Mouse (Mus musculus): ENCODE measurements around the gene Ulk1.
"Not testable (repeated sequence)": the region's sequence is repeated elsewhere in the genome, so short reads cannot be mapped to it uniquely, and the experiment has no call there.

Ulk1 gene

DNA sequence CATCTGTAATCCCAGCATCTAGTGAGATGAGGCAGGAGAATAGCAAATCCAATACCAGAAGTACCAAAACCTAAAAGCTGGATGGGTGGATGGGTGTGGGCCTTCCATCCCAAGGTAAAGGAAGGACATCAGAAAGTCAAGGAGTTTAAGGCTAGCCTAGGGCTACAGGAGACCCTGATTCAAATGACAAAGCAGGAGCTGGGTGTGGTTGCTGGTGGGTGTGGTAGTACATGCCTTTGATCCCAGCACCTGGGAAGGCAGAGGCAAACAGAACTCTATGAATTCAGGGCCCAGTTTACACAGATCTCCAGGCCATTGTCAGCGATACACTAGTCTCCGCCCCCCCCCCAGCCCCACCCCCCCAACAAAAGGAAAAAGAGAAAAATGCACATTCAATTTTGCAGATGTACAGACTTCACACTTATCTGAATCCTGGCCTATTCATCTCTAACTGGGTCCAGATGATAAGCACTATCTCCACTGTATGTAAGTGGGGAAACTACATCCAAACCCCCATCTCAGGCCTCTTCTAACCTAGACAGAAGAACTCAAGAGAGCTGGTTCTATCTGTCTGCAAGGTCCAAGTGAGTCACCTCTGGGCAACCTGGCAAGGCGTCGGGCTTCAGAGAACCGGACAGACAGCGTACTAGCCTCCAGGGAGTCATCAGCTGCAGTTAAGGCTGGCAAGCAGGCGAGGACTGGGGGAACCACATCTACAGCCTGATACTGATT is 5.7 kb downstream of the Ulk1 start:
- no peak for DNase-seq (ENCODE audit: low spot score)

DNA sequence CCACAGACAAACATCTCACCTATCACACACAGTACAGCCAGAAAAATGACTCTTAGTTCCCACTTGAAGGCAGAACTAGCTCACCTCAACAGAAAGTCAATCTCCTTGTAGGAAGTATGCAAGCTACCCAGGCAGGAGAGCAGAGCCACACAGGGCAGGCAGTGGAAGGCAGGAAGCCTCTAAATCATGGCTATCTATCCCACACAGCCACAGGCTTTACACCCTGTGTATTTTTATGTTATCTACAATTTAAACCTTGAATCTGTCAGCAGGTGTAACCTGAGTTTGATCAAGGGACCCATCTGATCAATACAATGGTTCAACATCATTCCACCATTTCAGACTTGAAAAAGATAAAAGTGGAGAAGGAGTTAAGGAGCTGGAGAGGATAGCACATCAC is 7.1 kb downstream of the Ulk1 start:
- no peak for DNase-seq (ENCODE audit: low spot score)

DNA sequence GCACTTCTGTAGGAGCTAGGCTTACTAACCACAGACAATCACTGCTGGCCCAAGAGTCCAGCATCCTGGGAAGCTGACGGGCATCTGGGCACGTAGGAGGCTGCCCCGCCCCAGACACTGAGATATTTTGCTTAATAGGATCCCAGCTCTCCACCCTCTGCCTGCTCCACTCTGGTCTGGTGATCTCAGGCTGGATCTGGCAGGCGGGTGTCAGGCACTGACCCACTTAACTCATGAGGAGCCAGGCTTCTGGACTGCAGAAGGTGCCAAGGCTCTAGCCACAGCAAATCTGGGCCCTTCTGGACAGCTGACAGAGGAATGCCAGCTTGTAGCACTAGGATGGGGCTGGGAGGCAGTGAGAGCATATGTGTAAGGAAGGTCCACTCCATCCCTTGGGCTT is 7.7 kb downstream of the Ulk1 start:
- DNase-seq (ENCODE audit: low spot score) = no peak

DNA sequence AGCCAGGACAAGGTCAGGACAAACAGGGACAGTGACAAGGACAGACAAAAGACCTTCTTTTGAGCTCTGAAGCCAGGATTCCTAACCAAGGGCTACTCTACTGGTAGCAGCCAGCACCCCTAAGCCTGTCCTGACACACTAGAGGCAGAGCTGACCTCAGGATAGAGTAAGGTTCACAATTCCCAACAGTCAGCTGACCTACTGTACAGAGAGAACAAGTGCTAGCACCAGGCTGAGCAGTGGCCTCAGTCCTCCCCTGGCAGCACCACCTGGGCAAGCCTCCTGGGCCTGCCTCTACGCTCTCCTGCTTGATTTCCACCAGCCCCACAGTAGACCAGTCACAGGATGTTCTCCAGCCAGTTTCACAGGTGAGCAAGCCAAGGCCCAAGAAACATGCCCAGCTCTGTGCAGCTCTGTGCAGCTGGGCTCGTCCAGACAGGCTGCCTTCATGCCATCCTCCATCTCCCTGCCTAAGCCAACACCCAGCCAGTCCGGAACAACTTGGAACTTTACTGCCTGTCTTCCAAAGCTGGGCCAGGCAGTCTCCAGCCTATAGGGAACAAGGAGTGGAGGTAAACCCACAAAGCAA is 8.8 kb downstream of the Ulk1 start:
- no peak for DNase-seq (ENCODE audit: low spot score)

DNA sequence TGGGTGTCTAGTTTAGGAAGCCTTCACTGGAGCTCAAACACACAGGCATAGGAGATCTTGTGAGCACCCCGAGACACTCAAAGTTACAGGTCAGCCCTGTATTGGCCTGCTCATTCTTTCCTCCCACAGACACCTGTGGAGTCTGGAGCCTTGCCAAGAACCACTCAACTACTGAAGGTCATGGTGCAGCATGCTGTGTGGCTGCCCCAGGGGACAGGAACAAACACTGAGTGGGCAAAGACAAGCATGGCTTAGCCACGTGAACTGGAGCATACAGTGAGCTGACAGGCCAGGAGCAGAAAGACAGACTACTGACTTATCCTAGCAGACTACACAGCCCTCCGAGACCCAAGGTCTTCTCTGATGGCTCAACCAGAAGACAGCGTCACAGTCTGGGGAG is 12.2 kb downstream of the Ulk1 start:
- DNase-seq (ENCODE audit: low spot score) = no peak

DNA sequence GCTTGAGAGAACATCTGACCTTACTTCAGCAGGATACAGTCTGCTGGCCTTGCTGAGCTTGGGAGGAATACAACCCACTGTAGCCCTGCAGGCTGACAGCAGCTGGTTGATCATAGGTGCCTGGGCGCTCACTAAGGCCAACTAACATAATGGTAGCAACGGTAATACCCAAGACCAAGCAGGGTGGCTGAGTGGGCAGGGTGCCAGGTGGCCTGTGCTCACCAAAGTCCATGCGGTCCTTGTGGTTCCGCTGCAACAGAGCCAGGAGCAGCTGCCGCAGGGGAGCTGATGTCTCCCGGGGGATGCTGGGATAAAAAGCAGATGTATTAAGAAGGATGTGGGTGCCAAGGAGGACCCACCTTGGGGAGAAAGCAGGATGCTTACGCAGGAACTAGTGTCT is 15.5 kb downstream of the Ulk1 start:
- DNase-seq (ENCODE audit: low spot score) = no peak

DNA sequence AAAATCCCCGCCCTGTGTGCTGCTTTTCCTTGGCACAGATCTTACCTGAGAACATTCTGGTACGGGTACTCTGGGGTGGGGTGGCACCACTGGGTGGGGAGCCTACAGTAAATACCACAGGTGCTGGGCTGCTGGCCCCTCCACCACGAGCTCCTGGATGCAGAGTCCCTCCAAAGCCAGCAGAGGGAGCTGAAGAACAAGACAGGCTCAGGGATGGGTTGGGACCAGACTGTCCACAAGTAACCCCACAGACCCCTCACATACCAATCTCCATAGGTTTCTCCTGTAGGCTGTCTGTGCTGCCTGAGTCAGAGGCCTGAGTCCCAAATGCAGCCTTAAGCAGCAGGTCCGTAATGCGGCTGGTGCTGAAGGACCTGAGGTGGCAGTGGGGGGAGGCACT is 21.2 kb downstream of the Ulk1 start:
- no peak for DNase-seq (ENCODE audit: low spot score)

DNA sequence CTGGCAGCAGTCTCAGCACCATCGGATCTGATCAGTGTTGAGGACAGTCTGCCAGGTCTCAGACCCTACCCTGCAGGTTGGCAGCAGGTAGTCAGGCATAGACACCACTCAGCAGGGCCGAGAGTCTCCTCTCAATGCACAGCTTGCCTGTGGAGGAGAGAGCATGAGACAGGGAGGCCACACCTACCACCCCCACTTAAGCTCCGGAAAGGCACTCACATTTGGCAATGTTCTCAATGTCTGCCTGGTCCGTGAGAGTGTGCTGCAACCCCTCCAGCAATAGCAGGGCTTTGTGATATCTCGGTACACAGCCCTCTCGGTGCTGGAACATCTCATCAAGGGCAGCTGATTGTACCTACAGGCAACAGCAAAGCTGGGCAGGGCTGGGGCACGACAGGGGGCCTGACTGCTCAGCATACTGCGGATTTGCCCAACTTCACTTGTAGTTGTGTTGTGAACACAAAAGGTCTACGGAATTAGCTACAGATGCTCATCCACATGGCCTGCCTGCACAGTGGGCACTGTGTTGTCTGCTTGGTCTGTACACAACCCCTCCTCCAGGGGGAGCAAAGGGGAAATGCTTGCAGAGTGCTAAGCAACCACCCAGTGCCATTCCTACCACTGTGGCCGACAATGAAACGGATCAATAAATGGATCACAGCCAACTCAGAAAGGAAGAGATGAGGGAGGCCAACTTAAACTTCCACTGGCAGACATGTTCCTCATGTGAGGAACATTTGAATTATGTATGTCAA is 23.6 kb downstream of the Ulk1 start:
- DNase-seq (ENCODE audit: low spot score) = no peak

DNA sequence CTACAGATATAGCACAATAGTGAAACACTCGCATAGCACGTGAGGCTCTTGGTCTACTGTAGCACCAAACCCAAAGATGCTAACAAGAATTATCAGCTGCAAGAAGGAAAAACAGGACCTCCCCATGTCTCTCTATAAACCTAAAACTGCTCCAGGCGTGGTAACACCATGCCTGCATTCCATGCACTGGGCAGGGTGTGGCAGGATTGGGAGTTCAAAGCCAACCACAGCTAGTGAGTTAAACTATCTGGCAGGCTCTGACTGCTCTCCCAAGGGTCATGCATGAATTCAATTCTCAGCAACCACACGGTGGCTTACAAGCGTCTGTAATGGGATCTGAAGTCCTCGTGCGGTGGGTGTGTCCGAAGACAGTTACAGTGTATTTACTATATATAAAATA is 26.7 kb downstream of the Ulk1 start:
- DNase-seq (ENCODE audit: low spot score) = no peak

DNA sequence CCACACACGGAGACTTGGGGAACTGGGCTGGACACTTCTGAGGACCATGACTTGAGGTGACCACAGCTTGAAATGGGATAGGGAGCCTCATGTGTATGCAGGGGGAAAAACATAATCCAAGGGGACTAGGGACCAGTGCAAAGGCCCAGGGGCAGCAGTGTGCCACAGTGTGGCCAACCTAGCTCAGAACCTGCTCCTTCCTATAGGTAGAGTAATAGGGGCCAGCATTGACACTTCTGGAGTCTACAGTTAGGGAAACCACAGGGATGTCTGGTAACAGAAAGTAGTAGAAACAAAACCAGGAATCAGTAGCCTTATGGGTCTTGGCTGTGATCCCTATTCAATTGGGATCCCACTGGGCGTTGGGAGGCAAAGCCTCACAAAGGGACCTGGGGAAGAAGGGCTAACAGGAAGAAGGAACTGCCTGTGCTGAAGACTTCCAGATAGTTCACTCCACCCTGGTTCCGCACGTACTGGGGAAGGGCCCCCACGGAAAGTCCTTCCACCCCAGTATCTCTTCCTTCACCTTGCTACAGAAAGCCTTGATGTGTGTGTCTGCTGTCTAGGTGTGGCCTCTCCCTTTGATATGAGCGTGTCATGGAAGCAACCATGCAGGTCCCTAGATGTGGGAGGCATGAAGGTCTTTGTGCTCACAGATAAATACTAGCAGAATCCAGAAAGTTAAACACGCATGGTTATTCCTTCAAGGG is 28.2 kb downstream of the Ulk1 start:
- no peak for DNase-seq (ENCODE audit: low spot score)

DNA sequence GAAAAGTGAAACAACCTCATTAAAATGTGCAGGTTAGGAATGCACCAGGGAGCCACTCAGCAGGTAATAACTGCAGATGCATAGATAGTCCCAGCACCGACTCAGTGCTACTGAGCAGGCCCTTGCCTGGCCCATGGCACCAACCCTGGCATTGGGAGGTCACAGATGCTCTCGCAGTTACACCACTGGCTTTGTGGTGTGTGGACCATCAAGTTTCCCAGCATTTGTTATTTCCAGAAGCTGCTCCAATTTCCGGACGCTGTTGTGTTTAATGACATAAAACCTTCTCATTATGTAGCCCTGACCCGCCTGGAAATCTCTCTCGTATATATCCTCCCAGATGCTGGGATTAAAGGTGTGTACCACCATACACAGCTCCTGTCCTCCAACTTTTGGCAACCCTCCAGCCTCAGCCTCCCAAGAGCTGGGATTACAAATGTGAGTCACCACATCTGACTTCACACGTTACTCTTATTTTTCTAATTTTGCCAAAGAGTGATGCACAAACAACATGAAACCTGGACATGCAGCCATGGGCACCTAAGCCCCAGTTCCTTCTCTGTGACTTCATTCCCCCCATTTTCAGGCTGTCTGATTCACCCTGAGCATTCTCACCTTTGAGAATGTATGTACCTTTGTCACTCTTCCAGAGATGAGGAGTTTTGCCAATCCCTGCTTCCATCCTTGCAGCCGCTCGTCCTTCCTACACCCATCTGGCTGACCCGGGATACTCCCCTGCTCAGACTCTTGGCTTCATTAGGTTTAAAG is 29.0 kb downstream of the Ulk1 start:
- DNase-seq (ENCODE audit: low spot score) = no peak

DNA sequence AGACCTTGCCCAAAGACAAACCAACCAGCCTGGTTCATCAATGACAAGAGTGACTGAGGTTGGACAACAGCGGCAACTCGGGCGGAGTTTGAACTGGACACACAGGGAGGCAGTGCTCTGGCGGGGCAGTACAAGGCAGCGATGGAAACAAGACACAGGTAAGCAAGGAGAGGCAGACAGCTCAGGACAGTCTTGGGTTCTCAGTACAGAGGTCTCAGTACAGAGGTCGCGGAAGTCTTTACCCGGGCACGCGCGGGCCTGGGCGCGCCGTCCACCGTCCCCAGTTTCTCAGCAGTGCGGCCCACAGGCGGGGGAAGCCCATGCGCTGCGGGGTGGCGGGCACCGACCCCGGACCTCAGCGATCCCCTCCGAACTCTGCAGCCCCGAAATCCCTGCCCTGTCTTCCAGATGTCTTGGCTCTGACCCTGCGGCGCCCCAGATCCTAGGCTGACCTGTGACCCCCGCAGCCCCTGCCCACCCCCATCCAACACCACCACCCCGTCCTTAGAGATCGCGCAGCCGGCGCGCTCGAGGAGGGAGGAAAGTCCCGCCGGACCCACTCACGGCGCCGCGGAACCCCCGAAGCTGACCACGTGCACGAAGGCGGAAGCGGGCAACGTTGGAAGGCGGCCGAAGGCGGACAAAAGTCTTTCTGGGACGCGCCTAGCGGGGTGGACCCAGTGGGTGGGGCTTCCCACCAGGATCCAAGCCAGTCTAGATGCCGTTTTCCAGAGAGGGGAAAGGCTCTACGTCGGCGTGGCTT is 29.7 kb downstream of the Ulk1 start, which contains the start of gene Pus1:
TSS of gene Pus1 (minus strand) at position 662 of the 763 bp plus-strand sequence.
- peak; percentile 83 for DNase-seq (ENCODE audit: low spot score)

DNA sequence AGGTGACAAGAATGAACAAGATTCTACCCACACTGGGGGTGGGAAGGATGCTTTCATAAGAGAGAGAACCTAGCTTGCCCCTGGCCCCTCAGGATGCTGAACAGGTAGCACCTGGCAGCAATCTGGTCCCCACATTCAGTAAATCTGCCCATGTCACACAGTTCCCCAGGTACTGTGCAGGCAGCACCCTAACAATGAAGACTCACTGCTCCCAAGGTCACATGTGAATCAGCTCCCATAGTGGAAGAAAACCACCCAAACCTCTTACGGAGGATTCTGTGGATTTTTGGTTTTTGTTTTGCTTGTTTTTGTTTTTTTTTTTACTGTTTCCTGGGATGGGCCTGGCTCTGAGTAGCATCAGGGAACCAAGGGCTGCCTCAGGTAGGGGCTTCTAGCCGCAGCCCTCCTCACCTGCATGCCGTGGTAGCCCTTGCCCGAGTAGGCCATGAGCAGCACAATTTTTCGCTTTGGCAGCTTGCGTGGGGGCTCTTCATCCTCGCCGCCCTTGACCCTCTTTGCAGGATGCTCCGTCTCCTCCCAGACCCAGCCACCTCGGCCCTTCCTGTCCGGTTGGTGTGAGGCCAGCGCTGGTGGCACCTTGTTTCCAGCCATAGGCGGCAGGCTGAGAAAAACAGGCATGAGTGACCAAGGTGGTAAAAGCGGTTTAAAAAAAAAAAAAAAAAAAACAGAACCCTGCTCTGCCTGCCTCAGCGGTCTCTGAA is 30.5 kb downstream of the Ulk1 start:
- no peak for DNase-seq (ENCODE audit: low spot score)

DNA sequence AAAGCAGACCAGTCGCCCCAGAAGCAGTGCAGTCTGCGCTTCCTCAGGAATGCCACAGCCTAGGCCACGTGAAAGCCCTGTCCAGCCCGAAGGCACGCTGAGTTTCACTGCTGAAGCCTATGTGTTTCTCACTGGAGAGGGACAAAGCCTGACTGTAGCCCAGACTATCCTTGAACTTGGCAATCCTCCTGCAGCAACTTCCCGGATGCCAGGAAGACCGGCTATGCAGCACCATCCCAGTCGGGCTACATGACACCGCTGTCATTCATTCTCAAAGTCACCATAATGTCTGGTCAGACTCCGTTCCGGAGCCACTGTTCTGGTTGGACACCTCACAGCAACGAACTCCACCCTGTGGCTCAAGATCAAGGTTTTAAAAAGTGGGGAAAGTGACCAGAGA is 31.6 kb downstream of the Ulk1 start:
- DNase-seq (ENCODE audit: low spot score) = no peak

DNA sequence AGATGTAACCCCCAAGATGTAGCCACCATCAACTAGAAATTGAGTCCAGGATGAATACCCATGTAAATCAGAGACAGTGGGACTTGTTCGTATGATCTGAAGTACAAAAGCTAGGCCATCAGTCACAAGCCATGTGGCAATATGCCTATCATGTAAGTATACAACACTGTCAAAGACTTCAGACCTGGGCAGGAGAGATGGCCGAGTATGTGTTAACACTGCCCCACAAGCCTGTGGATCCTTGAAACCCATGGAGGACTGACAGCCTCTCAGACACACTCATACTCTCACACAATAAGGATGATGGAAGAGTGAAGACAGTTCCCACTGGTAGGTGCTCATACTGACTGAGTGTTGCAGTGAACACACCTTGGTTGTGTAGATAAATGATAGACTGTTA is 33.8 kb downstream of the Ulk1 start:
- no peak for DNase-seq (ENCODE audit: low spot score)

DNA sequence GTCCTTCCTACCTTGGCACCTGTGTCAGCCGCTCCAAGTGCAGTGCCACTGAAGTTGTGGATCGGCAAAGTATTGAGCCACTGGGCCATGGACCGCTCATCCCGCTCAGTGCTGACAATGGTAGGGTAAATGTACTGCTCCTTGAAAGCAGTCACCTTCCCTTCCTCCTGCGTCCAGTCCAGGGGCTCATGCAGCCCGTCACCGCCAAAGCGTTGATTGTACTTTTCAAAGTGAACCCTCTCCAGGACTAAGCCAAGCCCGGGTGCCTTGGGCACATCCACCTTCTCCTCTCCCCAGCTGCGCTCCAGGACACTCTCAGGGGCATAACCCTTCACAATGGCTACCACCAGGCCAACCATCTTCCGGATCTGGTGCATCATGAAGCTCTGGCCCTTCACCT is 35.4 kb downstream of the Ulk1 start:
- DNase-seq (ENCODE audit: low spot score) = no peak

DNA sequence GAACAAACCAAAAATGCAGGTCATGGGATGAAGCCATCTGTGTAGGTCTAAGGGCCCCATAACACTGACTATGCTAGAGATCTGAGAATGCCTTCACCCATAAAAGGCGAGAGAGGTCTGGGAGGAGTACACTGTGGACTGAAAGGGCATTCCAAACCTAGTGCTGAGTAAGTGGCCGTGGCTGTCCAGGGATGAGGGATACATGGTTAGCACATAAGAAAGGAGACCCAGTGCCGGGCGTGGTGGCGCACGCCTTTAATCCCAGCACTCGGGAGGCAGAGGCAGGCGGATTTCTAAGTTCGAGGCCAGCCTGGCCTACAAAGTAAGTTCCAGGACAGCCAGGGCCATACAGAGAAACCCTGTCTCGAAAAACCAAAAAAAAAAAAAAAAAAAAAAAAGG is 37.0 kb downstream of the Ulk1 start:
- DNase-seq (ENCODE audit: low spot score) = not testable (repeated sequence)

DNA sequence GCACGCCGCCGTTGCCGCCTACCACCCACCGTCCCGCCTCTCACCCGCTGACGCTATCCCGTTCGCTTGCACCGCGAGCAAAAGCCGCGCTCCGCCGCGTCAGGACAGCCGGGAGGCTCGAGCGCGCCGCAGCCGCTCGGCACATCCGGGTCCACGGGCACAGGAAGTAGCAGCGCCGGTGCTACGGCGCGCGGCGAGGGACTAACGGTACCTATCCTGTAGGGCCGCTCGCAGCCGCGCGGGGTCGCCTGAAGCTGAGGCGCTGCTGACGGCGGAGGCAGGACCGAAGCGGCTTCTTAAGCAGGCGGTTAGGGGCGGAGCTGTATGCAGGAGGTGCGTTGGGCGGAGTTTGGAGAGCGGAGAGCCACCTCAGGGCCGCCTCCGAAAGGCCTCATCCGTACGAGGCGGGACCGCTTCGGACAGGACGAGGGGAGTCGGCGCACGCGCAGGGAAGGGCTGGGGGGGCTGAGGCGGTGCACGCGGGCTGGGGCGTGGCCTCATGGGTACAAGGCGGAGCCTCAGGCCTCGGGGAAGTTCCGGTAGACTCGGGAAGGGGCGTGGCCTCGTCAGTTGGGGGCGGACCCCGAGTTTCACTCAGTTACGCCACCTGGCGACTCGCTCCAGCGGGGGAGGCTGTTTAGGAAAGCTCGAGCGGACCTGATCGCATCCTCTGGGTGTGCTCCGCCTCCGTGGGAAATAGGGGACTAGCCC is 39.3 kb downstream of the Ulk1 start, which contains the start of gene Ep400:
TSS of gene Ep400 (minus strand) at position 270 of the 711 bp plus-strand sequence.
- peak; percentile 99 for DNase-seq (ENCODE audit: low spot score)

DNA sequence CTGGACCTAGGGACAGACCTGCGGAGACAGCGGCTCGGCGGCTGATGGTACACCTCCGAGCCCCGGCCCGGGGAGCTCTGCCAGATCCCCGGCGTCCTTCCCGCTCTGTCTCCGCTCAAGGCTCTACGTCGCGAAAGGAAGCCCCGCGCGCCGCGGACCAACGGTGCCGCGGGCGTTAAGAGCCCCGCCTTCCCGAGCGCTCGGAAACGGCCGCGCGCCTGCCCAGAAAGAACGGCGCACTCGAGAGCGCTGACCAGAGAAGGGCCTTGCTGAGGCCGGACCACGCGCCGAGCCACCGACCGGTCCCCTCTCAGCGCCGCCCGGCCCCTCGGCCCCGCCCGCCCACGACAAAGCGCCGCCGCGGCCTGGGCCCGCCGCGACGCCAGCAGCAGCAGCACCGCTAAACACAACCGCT is 39.9 kb downstream of the Ulk1 start:
- no peak for DNase-seq (ENCODE audit: low spot score)

DNA sequence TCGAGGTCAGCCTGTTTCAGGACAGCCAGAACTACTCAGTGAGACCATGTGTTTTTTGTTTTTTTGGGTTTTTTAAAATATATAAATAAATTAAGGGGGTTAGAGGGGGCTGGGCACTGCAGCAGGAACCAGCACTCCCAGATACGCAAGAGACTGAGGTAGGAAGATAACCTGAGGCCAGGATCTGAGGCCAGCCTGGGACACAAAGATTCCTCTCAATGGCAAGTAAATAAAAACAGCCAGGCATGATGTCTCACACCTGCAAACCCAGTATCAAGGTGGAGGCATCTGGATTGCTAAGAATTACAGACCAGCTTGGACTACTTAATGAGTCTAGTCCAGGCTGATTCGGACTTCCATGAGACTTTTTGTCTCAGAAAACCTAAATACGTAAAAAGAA is 40.6 kb downstream of the Ulk1 start:
- no peak for DNase-seq (ENCODE audit: low spot score)

Data from left cerebral cortex, adult 11 months (tissue).